Mouse (Mus musculus): ENCODE results near the gene Ankrd34a. TPM values are rescaled to one million over a fixed set of nuclear protein-coding genes. Genes with fewer than 3 reads are reported as not detected.

Gene Ankrd34a
- total RNA-seq (2015) (not detected in 2 replicates), total RNA-seq (2017) (not detected in 2 replicates)

DNA sequence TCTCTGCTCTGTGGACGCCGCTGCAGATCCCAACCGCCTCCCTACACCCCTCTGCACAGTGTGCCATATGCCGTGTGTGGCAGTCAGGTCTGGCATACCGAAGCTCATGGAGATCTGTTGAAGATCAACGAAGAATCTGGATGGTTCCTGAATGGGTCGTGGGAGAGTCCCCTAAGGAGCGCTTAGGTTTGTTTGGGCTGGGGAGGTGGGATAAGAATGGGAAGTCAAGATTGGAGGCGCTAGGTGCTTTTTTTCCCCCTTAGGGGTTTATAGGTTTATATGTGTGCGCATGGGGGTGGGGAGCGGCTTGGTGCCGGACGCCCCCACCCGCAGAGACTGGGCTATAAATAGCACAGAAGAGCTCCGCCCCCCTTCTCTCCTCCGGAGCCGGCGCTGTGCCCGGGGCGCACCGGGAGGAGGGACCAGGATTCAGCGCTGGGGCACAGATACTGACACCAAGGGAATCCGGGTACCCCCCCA lies at the start of gene Ankrd34a:
Ankrd34a (plus strand) TSS at position 409 of the 480 bp plus-strand sequence.
- ATAC-seq (ENCODE audit: poor library complexity, severe bottlenecking) = no peak

DNA sequence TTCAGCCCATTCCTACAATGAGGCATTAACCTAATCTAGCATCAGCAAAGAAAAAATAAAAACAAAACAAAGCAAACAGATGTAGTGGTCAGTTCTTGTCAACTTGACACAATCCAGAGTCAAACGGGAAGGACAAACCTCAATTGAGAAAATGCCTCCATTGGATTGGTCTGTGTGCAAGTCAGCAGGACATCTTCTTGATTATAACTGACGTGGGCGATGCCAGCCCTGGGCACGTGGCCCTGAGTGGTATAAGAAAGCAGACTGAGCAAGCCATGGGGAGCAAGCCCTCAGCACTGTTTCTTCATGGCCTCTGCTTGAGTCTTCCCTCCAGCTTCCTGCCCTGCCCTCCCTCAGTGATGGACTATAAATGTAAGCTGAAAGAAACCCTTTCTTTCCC lies 49.6 kb upstream of the Ankrd34a start:
- ATAC-seq (ENCODE audit: poor library complexity, severe bottlenecking) = no peak

DNA sequence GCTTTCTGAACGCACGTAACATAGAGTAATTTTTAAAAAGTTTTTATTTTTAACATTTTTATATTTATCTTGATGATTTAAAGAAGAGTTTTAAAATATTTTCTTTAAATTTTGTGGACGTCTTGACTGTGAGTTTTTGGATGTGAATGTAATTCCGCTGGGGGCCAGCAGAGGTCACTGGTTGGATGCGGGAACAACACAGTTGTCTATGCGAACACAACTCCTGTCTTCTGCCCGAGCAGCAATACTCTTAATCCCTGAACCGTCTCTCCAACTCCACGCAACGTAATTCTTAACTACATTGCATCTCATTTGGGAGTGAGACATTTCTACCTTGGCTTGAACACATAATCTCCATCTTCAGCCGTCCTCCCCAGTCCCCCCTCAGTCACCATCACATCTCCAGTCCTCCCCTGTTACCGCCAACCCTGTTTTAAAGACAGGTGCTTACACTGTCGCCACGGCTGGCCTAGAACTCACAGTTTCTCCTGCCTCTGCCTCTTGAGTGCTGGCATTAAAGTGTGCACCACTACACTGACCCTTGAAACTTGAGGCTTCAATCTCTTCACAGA lies 49.0 kb upstream of the Ankrd34a start:
- peak; percentile 95 for ATAC-seq (ENCODE audit: poor library complexity, severe bottlenecking)

DNA sequence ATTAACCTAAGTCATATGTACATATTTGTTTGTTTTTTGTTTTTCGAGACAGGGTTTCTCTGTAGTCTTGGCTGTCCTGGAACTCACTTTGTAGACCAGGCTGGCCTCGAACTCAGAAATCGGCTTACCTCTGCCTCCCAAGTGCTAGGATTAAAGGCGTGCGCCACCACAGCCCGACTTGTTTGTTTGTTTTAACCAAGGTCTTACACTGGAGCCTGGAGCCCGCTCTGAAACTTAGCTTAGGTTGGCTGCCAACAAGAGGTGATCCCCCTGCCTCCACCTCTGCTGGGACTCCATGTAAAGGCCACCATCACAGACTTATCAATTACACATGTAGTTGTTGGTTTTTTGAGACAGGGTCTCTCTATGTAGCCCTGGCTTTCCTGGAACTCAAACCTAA lies 47.6 kb upstream of the Ankrd34a start:
- ATAC-seq (ENCODE audit: poor library complexity, severe bottlenecking) = no peak

DNA sequence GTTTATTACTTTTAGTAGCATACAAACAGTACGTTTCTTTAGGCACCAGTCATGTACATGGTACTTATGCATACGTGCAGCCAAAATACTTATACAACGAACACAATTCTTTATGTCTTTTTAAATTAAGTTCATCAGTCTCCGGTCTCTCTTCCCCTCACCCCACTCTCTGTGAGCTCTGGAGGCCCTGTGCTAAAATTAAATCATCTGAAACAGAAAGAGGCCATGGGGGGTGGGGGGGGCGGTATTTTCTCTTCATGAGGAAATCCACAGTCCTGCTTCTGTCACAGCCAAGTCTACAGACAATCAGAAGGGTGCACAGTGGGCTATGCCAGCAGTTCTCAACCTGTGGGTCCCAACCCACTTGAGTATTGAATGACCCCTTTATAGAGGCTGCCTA lies 47.1 kb upstream of the Ankrd34a start:
- ATAC-seq (ENCODE audit: poor library complexity, severe bottlenecking) = no peak

DNA sequence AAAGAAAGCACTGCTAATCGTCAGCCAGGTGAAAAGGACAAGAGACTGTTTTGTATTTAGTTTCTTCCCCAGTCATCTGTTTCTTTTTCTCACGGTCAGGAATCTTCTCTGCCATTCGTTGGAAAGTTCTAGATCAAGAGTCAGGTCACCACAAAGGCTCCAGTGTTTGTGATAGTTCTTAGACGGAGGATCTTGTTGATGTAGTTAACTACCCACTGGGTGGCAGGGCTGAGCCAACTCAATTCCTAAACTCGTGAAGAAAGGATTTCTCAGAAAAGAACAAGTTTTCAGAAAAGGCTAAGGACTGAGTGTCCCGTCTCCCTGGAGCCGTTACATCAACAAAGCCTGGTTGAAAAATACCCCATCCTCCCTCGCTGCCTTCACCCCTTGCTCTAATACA lies 45.2 kb upstream of the Ankrd34a start:
- ATAC-seq (ENCODE audit: poor library complexity, severe bottlenecking) = peak; percentile 78

DNA sequence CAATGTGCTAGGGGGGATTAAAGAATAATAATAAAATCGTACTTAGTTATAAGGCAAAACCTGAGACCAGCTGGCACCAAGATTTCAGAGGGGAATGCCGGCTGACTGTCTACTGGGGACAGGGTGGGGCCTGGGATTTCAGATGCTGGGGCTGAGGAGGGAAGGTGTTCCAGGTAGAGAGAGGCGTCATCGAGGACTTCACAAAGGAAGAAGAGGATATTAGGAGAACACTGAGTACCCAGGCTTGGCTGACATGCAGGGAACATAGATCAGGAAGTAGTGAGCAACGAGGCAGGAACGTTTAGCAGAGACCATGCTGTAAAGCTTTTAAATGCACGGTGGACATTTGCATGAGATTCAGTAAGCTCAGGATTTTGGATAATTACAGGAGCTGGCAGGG lies 44.5 kb upstream of the Ankrd34a start:
- ATAC-seq (ENCODE audit: poor library complexity, severe bottlenecking) = no peak

DNA sequence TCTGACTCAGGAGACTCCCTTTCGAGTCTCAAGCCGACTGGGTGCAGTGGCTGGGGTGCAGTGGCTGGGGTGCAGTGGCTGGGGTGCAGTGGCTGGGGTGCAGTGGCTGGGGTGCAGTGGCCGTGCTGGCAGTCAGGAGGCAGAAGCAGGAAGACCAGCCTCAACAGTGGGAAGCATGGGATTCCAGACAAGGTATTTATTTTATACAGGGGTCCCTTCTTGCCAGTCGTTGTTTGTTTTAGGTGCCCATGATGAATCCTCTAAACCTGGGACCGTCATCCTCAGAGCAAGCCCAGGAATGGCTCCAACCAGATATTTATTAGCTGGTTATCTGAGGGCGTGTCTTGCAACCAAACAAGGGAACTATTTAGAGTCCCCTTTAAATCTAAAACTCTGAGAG lies 42.8 kb upstream of the Ankrd34a start:
- no peak for ATAC-seq (ENCODE audit: poor library complexity, severe bottlenecking)

DNA sequence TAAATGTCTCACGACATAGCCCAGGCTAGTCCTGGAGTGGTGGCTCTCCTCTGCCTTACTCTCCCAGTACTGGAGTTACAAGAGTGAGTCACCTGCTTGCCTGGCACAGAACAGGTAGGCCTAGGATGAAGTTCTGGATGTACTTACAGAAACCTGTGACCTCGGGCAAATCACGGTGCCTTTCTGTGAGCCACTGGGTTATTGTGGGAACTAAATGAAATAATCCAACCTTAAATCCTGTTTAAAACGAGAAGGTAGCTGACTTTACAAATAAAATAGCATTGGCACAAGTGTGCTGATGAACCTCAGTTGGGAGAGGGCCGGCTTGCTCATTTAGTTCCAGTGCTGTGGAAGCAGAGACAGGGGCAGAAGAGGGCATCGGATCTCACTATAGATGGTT lies 42.2 kb upstream of the Ankrd34a start:
- ATAC-seq (ENCODE audit: poor library complexity, severe bottlenecking) = no peak

DNA sequence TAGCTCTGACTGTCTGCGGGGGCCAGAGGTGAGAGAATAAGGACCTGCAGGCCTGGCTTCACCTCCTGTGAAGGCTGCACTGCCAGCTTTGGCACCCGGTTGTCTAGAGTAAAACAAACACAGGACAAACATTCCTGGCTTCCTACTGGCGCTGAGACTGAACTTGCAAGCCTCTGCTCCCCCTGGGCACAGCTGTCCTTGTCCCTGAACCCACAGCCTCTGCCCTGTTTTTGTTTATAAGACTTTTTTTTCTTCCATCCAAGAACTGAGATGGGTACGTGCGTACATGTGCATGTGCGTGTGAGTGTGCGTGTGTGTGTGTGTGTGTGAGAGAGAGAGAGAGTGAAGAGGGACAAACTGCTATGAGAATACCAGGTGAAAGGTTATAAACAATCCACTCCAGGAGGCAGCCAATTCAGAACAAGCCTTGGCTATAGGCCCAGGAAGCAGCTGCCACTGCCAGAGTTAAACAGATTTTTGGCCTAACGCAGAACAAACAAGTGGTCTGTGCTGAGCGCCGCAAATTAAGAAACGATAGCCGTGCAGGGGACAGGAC lies 41.3 kb upstream of the Ankrd34a start:
- no peak for ATAC-seq (ENCODE audit: poor library complexity, severe bottlenecking)

DNA sequence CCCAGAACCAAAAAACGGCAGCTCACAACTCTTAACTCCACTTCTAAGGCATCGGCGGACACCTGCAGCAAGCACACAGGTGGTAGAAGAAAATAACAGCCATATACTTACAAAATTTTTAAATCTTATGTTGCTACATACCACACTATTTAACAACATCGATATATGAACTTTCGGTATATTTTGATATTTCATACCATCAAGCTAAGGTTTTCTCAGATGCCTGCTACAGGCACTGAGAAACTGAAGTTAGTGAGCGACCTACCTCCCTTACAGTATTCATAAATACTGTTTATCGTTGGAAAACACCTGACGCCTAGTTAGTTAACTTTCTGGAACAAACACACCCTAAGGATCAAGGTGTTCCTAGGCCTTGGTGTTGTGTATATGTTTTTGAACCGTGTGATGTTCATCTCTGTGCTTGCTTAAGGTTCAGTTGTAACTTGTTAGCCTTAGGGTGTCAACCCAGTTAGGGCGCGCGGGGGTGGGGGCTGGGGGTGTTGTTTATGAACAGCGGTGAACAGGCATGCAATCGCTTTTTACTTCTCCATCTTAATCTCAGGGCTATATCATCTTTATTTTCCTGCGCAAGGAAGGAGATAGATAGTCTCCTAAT lies 40.3 kb upstream of the Ankrd34a start:
- no peak for ATAC-seq (ENCODE audit: poor library complexity, severe bottlenecking)

DNA sequence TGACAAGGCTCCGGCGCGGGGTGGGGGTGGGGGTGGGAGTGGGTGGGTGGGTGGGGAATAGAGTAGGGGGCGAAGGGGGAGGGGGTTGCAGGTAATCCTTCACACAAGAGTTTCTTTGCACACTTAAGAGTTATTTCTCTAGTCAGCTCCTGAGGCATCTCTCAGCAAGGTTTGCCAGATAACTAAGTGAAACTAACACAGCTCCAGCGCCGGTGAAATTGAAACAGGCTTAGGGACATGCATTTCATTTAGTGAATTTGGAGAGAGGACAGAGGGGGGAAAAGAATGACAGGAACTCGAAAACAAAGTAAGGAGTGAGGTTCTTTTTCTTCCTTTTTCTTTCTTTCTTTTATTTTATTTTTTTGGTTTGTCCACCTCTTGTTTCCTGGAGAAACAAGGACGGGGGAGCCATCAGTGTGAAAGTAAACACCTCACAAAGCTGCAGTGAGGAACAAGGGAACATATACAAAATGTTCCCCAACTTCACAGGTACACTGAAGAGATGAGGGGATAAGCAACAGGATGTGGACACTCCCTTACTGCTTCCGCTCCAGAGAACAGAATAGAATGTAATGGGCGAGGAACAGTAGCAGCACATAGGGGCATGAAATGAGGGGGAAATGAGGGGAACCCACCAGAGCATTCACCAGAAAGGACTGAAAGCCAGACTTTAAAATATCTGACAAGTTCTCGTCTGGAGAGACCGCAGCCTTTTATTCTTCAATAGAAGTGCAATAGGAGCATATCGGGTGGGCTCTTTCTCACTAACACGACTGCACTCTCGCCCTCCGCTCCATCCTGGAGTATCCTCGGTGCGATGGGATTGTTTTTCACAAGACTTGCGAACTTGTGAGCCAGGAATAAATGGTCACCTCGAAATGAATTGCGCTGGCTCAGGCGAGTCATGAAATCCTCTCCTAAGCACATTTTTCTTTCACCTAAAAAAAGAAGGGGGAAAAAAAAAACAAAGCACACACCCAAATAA lies 39.5 kb upstream of the Ankrd34a start:
- no peak for ATAC-seq (ENCODE audit: poor library complexity, severe bottlenecking)

DNA sequence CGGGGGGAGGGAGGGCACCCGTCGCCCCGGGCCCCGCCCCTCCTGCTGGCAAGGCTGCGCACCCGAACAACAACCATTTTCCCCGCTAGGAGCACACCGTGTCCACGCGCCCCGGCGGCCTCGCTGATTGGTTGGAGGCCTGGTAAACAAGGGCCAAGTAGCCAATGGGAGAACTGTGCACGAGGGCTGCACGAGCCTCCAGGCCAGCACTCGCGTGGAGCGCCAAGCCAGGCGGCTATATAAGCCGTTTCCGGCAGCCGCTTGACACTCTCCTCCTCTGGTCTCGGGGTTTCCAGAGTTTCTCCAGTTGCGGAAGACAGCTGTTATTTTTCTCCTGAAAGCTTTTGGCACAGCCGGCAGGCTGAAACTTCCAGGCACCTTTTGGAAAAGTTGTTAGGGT lies 38.7 kb upstream of the Ankrd34a start, which contains the start of gene Txnip:
Txnip (plus strand) TSS at position 264 of the 400 bp plus-strand sequence.
- ATAC-seq (ENCODE audit: poor library complexity, severe bottlenecking) = peak; percentile 89

DNA sequence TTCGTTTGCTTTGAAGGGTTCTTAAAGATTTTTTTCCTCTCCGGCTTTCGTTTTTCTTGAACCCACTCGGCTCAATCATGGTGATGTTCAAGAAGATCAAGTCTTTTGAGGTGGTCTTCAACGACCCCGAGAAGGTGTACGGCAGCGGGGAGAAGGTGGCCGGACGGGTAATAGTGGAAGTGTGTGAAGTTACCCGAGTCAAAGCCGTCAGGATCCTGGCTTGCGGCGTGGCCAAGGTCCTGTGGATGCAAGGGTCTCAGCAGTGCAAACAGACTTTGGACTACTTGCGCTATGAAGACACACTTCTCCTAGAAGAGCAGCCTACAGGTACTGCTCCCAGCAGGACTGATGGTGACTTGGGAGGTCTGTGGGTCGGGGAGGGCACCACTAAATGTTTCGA lies 38.3 kb upstream of the Ankrd34a start:
- ATAC-seq (ENCODE audit: poor library complexity, severe bottlenecking) = peak; percentile 30

DNA sequence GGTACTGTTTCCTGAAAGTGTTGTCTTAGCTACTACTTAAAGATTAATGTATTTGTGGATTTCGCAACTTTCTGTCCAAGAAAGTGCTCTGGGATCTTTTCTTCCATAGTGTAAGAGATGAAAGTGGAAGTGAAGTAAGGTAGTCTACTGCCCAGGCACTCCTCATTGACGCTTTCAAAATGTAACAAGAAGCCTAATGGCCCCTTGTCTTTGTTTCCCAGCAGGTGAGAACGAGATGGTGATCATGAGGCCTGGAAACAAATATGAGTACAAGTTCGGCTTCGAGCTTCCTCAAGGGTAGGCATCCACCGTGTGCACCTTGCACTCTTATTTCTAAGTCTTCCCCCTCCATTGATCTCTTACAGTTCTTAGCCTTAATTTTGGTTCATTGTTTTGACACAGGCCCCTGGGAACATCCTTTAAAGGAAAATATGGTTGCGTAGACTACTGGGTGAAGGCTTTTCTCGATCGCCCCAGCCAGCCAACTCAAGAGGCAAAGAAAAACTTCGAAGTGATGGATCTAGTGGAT lies 37.7 kb upstream of the Ankrd34a start:
- ATAC-seq (ENCODE audit: poor library complexity, severe bottlenecking) = no peak

DNA sequence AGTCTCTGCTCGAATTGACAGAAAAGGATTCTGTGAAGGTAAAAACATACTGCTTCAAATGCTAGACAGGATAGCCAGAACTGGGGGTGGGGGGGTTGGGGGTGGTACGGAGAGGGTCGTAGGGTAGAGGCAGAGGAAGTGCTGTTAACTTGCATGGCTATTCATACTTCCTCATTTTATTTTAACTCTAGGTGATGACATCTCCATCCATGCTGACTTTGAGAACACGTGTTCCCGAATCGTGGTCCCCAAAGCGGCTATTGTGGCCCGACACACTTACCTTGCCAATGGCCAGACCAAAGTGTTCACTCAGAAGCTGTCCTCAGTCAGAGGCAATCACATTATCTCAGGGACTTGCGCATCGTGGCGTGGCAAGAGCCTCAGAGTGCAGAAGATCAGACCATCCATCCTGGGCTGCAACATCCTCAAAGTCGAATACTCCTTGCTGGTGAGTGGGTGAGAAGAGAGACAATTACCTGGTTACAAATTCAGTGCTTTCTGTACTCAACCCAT lies 37.0 kb upstream of the Ankrd34a start:
- ATAC-seq (ENCODE audit: poor library complexity, severe bottlenecking) = peak; percentile 13; the same call in 1 of the 2 replicates

DNA sequence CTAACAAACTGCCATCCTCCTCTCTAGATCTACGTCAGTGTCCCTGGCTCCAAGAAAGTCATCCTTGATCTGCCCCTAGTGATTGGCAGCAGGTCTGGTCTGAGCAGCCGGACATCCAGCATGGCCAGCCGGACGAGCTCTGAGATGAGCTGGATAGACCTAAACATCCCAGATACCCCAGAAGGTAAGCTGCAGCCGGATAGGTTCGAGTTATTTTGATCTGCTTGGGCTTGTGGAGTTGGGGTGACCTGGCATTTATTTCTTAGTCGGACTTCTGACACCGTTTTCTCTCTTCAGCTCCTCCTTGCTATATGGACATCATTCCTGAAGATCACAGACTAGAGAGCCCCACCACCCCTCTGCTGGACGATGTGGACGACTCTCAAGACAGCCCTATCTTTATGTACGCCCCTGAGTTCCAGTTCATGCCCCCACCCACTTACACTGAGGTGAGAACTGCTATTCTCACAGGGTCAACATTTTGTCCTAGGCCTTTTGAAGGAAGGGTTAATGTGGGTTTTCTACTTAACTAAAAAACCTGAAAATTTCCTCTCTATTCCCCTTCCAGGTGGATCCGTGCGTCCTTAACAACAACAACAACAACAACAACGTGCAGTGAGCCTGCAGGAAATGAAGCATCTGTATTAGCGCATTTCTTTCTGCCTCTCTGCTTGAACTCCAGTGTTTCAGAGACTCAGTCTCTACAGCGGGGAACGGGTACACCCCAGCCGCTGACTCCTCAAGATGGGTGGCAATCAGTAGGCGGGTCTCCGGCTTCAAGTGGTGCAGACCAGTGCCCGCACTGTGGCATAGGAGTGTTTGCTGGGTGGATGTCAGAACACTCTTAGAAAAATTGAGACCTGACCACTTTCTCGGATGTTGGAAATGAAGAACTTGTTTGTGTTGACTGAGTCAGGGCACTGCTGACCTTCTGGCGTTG lies 36.3 kb upstream of the Ankrd34a start:
- no peak for ATAC-seq (ENCODE audit: poor library complexity, severe bottlenecking)

DNA sequence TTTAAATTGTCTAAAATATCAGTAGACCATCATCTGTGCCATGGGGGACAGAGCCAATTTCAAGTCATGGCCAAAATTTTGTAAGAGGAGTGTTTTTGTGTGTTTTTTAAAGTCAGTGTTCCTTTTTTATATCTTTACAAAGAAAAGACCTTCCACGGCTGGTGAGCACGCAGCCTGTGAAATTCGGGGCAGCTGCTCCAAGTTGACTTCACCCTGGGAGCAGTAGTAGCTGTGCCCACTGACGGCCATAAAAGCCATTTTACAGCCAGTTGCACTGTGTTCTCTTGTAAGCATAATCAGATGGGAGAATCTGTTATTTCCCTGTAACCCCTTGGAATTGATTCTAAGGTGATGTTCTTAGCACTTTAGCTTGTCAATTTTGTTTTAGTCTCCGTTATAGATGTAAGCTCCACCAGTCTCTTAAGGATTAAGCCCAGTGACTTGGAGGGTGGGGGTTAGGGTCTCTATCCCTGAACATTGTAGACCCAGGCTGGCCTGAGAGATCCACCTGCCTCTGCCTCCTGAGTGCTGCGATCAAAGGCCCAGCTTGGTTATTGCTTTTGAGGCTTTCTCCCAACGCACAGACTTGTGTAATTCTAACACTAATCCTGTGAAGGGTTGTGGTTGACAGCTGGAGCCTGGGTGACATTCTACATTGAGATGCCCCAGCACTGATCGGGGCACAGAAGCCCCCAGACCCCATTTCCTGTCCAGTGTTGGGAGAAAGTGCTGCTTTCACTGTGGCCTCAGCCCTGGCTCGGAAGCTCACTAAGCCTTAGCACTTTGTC lies 35.4 kb upstream of the Ankrd34a start:
- no peak for ATAC-seq (ENCODE audit: poor library complexity, severe bottlenecking)

Data from megakaryocyte, adult 5-6 weeks (primary cell).